Mouse (Mus musculus): ENCODE results near the gene Slc38a2. TPM values are rescaled to one million over a fixed set of nuclear protein-coding genes. Genes with fewer than 3 reads are reported as not detected.

The Slc38a2 gene
- total RNA-seq, 1 experiment = 262 TPM

DNA sequence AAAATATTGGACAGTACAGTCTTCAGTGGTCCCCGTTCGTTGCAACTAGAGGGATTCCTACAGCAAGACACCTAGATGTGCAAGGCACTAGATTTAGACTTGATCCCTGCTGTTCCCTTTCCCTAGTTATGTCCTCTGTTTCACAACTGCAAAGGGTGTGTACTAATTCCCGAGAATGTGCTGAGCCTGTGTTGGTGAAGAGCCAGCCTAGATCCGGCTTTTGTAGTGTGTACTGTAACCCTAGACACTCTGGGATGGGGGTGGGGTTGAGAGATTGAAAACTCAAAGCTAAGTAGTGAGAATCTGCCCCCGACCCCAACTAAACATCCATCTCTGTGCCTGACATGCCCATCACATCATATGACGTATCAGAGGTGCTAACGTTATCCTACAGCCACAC, 18.9 kb upstream of the Slc38a2 start:
- TF ChIP-seq ZC3H11A (IDR thresholded peaks at IDR 0.05; ENCODE audit: borderline replicate concordance, low read depth, low read length) (no peak), MAFK (IDR thresholded peaks at IDR 0.05; ENCODE audit: insufficient read depth, low read depth, low read length) (no peak), ZNF384 (IDR thresholded peaks at IDR 0.05; ENCODE audit: low read depth, low read length) (no peak), HCFC1 (IDR thresholded peaks at IDR 0.05; ENCODE audit: borderline replicate concordance, insufficient read depth, low read length) (no peak), CHD2 (IDR thresholded peaks at IDR 0.05; ENCODE audit: low read depth, low read length) (no peak)
- Histone ChIP-seq H3K4me3 (ENCODE audit: insufficient read depth in 1 of 2, low read depth in 1 of 2, low read length in 2 of 2, poor library complexity in 1 of 2, severe bottlenecking in 1 of 2) (no peak overlapping the region), H3K4me1 (ENCODE audit: control insufficient read depth in 2 of 2, insufficient read depth in 2 of 2, low read length in 2 of 2, poor library complexity in 1 of 2) (peaks cover 3 to 11% of the 10 kb centered on the region in 2 experiments; a peak in 3 of 4 replicates), H3K36me3 (ENCODE audit: control insufficient read depth, insufficient read depth, low read length, poor library complexity, severe bottlenecking) (no peaks in the 10 kb centered on the region), H3K9ac (ENCODE audit: insufficient read depth, low read depth, low read length, poor library complexity, severe bottlenecking) (no peak overlapping the region), H3K27ac (ENCODE audit: insufficient read depth, low read depth, low read length, poor library complexity, severe bottlenecking) (no peak overlapping the region), H3K9me3 (ENCODE audit: control insufficient read depth, insufficient read depth, low read depth, low read length) (no peaks in the 10 kb centered on the region)
- in situ Hi-C loops (cut with MboI; ENCODE audit: low sequenced_read_pairs in 2 of 2, unreplicated experiment in 2 of 2) = no loop called here
- no peak for DNase-seq (ENCODE audit: low read depth, low spot score)

DNA sequence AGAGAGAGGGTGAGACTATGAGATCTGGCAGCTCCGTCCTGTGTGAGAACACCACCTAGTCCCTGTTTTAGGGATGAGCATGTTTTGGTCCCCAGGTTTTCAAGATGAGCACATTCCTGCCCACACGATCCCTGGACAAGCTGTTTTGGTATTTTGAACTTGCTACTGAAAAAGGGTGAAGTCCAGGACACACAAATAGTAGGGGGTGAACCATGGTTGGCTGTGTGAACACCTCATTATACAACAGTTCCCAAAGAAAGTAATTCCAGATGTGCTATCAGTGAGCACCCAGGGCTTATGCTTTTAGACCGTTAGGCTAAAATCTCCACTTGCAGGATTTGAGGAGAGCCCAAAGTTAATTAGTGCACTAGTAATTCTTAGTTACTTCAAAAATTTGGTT, 17.7 kb upstream of the Slc38a2 start:
- no peak for DNase-seq (ENCODE audit: low read depth, low spot score)
- H3K9me3 ChIP-seq (ENCODE audit: control insufficient read depth, insufficient read depth, low read depth, low read length) = no peaks in the 10 kb centered on the region
- peaks cover 7 to 12% of the 10 kb centered on the region in 2 experiments; a peak in 3 of 4 replicates for H3K4me1 ChIP-seq (ENCODE audit: control insufficient read depth in 2 of 2, insufficient read depth in 2 of 2, low read length in 2 of 2, poor library complexity in 1 of 2)
- in situ Hi-C loops (cut with MboI; ENCODE audit: low sequenced_read_pairs in 2 of 2, unreplicated experiment in 2 of 2) = no loop called here
- no peak for TF ChIP-seq CHD2 (IDR thresholded peaks at IDR 0.05; ENCODE audit: low read depth, low read length)
- TF ChIP-seq MAFK (IDR thresholded peaks at IDR 0.05; ENCODE audit: insufficient read depth, low read depth, low read length) = no peak
- no peak for TF ChIP-seq ZC3H11A (IDR thresholded peaks at IDR 0.05; ENCODE audit: borderline replicate concordance, low read depth, low read length)
- TF ChIP-seq ZNF384 (IDR thresholded peaks at IDR 0.05; ENCODE audit: low read depth, low read length) = no peak
- TF ChIP-seq HCFC1 (IDR thresholded peaks at IDR 0.05; ENCODE audit: borderline replicate concordance, insufficient read depth, low read length) = no peak
- no peak overlapping the region for H3K27ac ChIP-seq (ENCODE audit: insufficient read depth, low read depth, low read length, poor library complexity, severe bottlenecking)
- H3K4me3 ChIP-seq (ENCODE audit: insufficient read depth in 1 of 2, low read depth in 1 of 2, low read length in 2 of 2, poor library complexity in 1 of 2, severe bottlenecking in 1 of 2) = no peak overlapping the region
- H3K9ac ChIP-seq (ENCODE audit: insufficient read depth, low read depth, low read length, poor library complexity, severe bottlenecking) = no peak overlapping the region
- H3K36me3 ChIP-seq (ENCODE audit: control insufficient read depth, insufficient read depth, low read length, poor library complexity, severe bottlenecking) = no peaks in the 10 kb centered on the region

DNA sequence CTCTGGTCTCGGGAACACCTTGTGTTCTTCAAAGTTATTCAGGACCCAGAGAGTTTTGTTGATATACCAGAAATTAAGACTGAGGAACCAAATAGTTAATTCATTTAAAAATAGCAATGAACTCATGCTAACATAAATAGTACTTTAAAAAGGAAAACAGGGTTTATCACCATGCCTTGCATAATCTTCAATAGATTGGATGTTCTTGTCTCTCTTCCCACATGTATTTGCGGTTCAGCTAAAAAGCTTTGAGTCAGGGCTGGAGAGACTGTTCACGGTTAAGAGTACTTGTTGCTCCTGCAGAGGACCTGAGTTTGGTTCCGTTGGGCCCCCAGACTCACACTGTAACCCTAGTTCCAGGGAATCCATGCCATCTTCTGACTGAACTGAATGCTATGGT, 16.8 kb upstream of the Slc38a2 start:
- Histone ChIP-seq H3K4me3 (ENCODE audit: insufficient read depth in 1 of 2, low read depth in 1 of 2, low read length in 2 of 2, poor library complexity in 1 of 2, severe bottlenecking in 1 of 2) (no peak overlapping the region), H3K9me3 (ENCODE audit: control insufficient read depth, insufficient read depth, low read depth, low read length) (no peaks in the 10 kb centered on the region), H3K27ac (ENCODE audit: insufficient read depth, low read depth, low read length, poor library complexity, severe bottlenecking) (no peak overlapping the region), H3K4me1 (ENCODE audit: control insufficient read depth in 2 of 2, insufficient read depth in 2 of 2, low read length in 2 of 2, poor library complexity in 1 of 2) (peaks cover 7 to 12% of the 10 kb centered on the region in 2 experiments; a peak in 3 of 4 replicates), H3K9ac (ENCODE audit: insufficient read depth, low read depth, low read length, poor library complexity, severe bottlenecking) (no peak overlapping the region), H3K36me3 (ENCODE audit: control insufficient read depth, insufficient read depth, low read length, poor library complexity, severe bottlenecking) (no peaks in the 10 kb centered on the region)
- TF ChIP-seq ZNF384 (IDR thresholded peaks at IDR 0.05; ENCODE audit: low read depth, low read length) = no peak
- no peak for TF ChIP-seq CHD2 (IDR thresholded peaks at IDR 0.05; ENCODE audit: low read depth, low read length)
- no peak for TF ChIP-seq HCFC1 (IDR thresholded peaks at IDR 0.05; ENCODE audit: borderline replicate concordance, insufficient read depth, low read length)
- TF ChIP-seq MAFK (IDR thresholded peaks at IDR 0.05; ENCODE audit: insufficient read depth, low read depth, low read length) = no peak
- TF ChIP-seq ZC3H11A (IDR thresholded peaks at IDR 0.05; ENCODE audit: borderline replicate concordance, low read depth, low read length) = no peak
- DNase-seq (ENCODE audit: low read depth, low spot score) = no peak
- in situ Hi-C loops (cut with MboI; ENCODE audit: low sequenced_read_pairs in 2 of 2, unreplicated experiment in 2 of 2) = no loop called here

DNA sequence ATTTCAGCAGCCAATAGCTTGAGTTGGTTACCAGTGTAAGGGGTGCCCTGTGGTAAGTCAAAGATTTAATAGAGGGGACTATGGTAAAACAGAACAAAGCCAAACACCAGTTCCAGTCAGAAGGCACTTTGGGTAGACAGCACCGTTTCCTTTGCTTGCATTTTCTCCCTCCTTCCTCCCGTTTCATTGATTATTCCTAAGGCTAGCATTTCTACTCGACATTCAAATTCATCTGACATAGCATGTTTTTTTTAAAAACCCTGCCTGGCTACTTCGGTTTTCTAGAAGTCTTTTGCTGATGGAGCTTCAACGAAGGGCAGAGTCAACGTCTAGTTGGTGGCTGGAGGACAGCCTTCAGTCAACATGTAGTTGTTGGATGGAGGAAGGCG, 16.2 kb upstream of the Slc38a2 start:
- Histone ChIP-seq H3K9ac (ENCODE audit: insufficient read depth, low read depth, low read length, poor library complexity, severe bottlenecking) (no peak overlapping the region), H3K4me3 (ENCODE audit: insufficient read depth in 1 of 2, low read depth in 1 of 2, low read length in 2 of 2, poor library complexity in 1 of 2, severe bottlenecking in 1 of 2) (no peak overlapping the region), H3K36me3 (ENCODE audit: control insufficient read depth, insufficient read depth, low read length, poor library complexity, severe bottlenecking) (no peaks in the 10 kb centered on the region), H3K9me3 (ENCODE audit: control insufficient read depth, insufficient read depth, low read depth, low read length) (no peaks in the 10 kb centered on the region), H3K4me1 (ENCODE audit: control insufficient read depth in 2 of 2, insufficient read depth in 2 of 2, low read length in 2 of 2, poor library complexity in 1 of 2) (peaks cover 10 to 14% of the 10 kb centered on the region in 2 experiments; a peak in 3 of 4 replicates), H3K27ac (ENCODE audit: insufficient read depth, low read depth, low read length, poor library complexity, severe bottlenecking) (no peak overlapping the region)
- DNase-seq (ENCODE audit: low read depth, low spot score) = no peak
- TF ChIP-seq ZC3H11A (IDR thresholded peaks at IDR 0.05; ENCODE audit: borderline replicate concordance, low read depth, low read length) = no peak
- no peak for TF ChIP-seq CHD2 (IDR thresholded peaks at IDR 0.05; ENCODE audit: low read depth, low read length)
- TF ChIP-seq ZNF384 (IDR thresholded peaks at IDR 0.05; ENCODE audit: low read depth, low read length) = no peak
- TF ChIP-seq HCFC1 (IDR thresholded peaks at IDR 0.05; ENCODE audit: borderline replicate concordance, insufficient read depth, low read length) = no peak
- TF ChIP-seq MAFK (IDR thresholded peaks at IDR 0.05; ENCODE audit: insufficient read depth, low read depth, low read length) = no peak
- in situ Hi-C loops (cut with MboI; ENCODE audit: low sequenced_read_pairs in 2 of 2, unreplicated experiment in 2 of 2) = no loop called here
